Mouse (Mus musculus) pancreas, adult 10 weeks (tissue): ENCODE data around the gene C1s2. TPM values are rescaled to one million over a fixed set of nuclear protein-coding genes. Genes with fewer than 3 reads are reported as not detected.

Experiments
- polyA plus RNA-seq: library from polyadenylated mRNA; stranded (reverse); fragments of 350-450 nt; fragmentation: Illumina TruSeq; extraction: RNeasy Lipid Tissue Mini Kit (QIAGEN cat#74804); gene quantifications from one replicate; pipeline ENCODE4 v1.2.3, GENCODE M21; 2015; ENCODE audit warnings: low read depth, low replicate concordance; ENCODE audit not compliant: insufficient read depth

Gene C1s2
- not detected for polyA plus RNA-seq

GRCm38 (mm10) chr6:124635985-124636384 lies at the start of gene C1s2:
Gene C1s2 (minus strand): TSS chr6:124636085.

GRCm38 (mm10) chr6:124662477-124663423 lies 26.9 kb upstream of the C1s2 start, which contains the start of gene Lpcat3:
Gene Lpcat3 (plus strand): TSS chr6:124663027.

Other genes with a start within 250 kb of the C1s2 start
- 15.0 TPM for gene Pex5, start 221.0 kb downstream of the C1s2 start, polyA plus RNA-seq
- gene Clstn3, start 171.3 kb downstream of the C1s2 start, polyA plus RNA-seq: 2.4 TPM
- gene C1rl, start 143.0 kb downstream of the C1s2 start, polyA plus RNA-seq: 2.7 TPM
- gene C1ra, start 123.7 kb downstream of the C1s2 start, polyA plus RNA-seq: 27.3 TPM
- 55.7 TPM for gene C1s1, start 93.7 kb downstream of the C1s2 start, polyA plus RNA-seq
- not detected for gene C1rb, start 65.8 kb downstream of the C1s2 start, polyA plus RNA-seq
- 19.6 TPM for gene Lpcat3, start 26.9 kb upstream of the C1s2 start, polyA plus RNA-seq
- gene Emg1, start 76.1 kb upstream of the C1s2 start, polyA plus RNA-seq: 33.9 TPM
- 33.9 TPM for gene Phb2, start 76.3 kb upstream of the C1s2 start, polyA plus RNA-seq
- gene Ptpn6, start 102.6 kb upstream of the C1s2 start, polyA plus RNA-seq: 7.1 TPM
- gene Grcc10, start 105.3 kb upstream of the C1s2 start, polyA plus RNA-seq: 65.8 TPM
- gene Gm45234, start 119.9 kb upstream of the C1s2 start, polyA plus RNA-seq: 0.89 TPM
- 10.0 TPM for gene Atn1, start 120.4 kb upstream of the C1s2 start, polyA plus RNA-seq
- 4.1 TPM for gene Eno2, start 133.6 kb upstream of the C1s2 start, polyA plus RNA-seq
- gene Lrrc23, start 143.6 kb upstream of the C1s2 start, polyA plus RNA-seq: 0.98 TPM
- 4.9 TPM for gene Spsb2, start 172.6 kb upstream of the C1s2 start, polyA plus RNA-seq
- gene Tpi1, start 178.2 kb upstream of the C1s2 start, polyA plus RNA-seq: 34.3 TPM
- gene Usp5, start 193.4 kb upstream of the C1s2 start, polyA plus RNA-seq: 17.3 TPM
- 0.87 TPM for gene Cdca3, start 193.5 kb upstream of the C1s2 start, polyA plus RNA-seq
- 0.46 TPM for gene Gnb3, start 204.2 kb upstream of the C1s2 start, polyA plus RNA-seq
- gene P3h3, start 221.7 kb upstream of the C1s2 start, polyA plus RNA-seq: 8.8 TPM
- not detected for gene Gpr162, start 227.9 kb upstream of the C1s2 start, polyA plus RNA-seq